Mouse (Mus musculus): ENCODE measurements around the gene Plscr1.
A peak's percentile ranks its signal among the peaks of the same experiment; 100 is the strongest.

Gene Plscr1

GRCm38 (mm10) chr9:92249447-92249852, at the start of gene Plscr1:
TSS of gene Plscr1 (plus strand) at chr9:92249750.
- no peak for DNase-seq (ENCODE audit: low spot score)

GRCm38 (mm10) chr9:92204397-92204796, 45.2 kb upstream of the Plscr1 start:
- DNase-seq (ENCODE audit: low spot score) = no peak

- DNase-seq (ENCODE audit: low spot score) = peak; percentile 27
These were observed 42.2 kb upstream of the Plscr1 start for GRCm38 (mm10) chr9:92207307-92207706.

- no peak for DNase-seq (ENCODE audit: low spot score)
These were observed 41.8 kb upstream of the Plscr1 start for GRCm38 (mm10) chr9:92207757-92208156.

- no peak for DNase-seq (ENCODE audit: low spot score)
These were observed 39.7 kb upstream of the Plscr1 start for GRCm38 (mm10) chr9:92209850-92210249.

- DNase-seq (ENCODE audit: low spot score) = no peak
These were observed 39.1 kb upstream of the Plscr1 start for GRCm38 (mm10) chr9:92210386-92210967.

GRCm38 (mm10) chr9:92211048-92211447, 38.5 kb upstream of the Plscr1 start:
- no peak for DNase-seq (ENCODE audit: low spot score)

GRCm38 (mm10) chr9:92217484-92217883, 32.1 kb upstream of the Plscr1 start:
- DNase-seq (ENCODE audit: low spot score) = no peak

- no peak for DNase-seq (ENCODE audit: low spot score)
These were observed 31.7 kb upstream of the Plscr1 start for GRCm38 (mm10) chr9:92217896-92218295.

GRCm38 (mm10) chr9:92220151-92220550, 29.4 kb upstream of the Plscr1 start:
- no peak for DNase-seq (ENCODE audit: low spot score)

GRCm38 (mm10) chr9:92221480-92221879, 28.1 kb upstream of the Plscr1 start:
- DNase-seq (ENCODE audit: low spot score) = no peak

GRCm38 (mm10) chr9:92224598-92225231, 24.8 kb upstream of the Plscr1 start:
- no peak for DNase-seq (ENCODE audit: low spot score)

- DNase-seq (ENCODE audit: low spot score) = no peak
These were observed 23.4 kb upstream of the Plscr1 start for GRCm38 (mm10) chr9:92226127-92226655.

GRCm38 (mm10) chr9:92226795-92227194, 22.8 kb upstream of the Plscr1 start:
- DNase-seq (ENCODE audit: low spot score) = no peak

GRCm38 (mm10) chr9:92228867-92229832, 20.4 kb upstream of the Plscr1 start:
- DNase-seq (ENCODE audit: low spot score) = no peak

GRCm38 (mm10) chr9:92229833-92230205, 19.7 kb upstream of the Plscr1 start:
- DNase-seq (ENCODE audit: low spot score) = no peak

GRCm38 (mm10) chr9:92234901-92235458, 14.6 kb upstream of the Plscr1 start:
- DNase-seq (ENCODE audit: low spot score) = no peak

GRCm38 (mm10) chr9:92248773-92249446, 640 bp upstream of the Plscr1 start:
- DNase-seq (ENCODE audit: low spot score) = no peak

GRCm38 (mm10) chr9:92249987-92250772, 630 bp downstream of the Plscr1 start:
- DNase-seq (ENCODE audit: low spot score) = peak; percentile 63

- no peak for DNase-seq (ENCODE audit: low spot score)
These were observed 3.2 kb downstream of the Plscr1 start for GRCm38 (mm10) chr9:92252718-92253117.
